Mouse (Mus musculus) MEL (cell line): ENCODE results near the gene Plaur. TPM values are rescaled to one million over a fixed set of nuclear protein-coding genes. Genes with fewer than 3 reads are reported as not detected.

Experiments used
- DNase-seq: peaks from one replicate; pipeline ENCODE4 v3.0.0; 2011; ENCODE audit warnings: low read depth, low spot score
- H3K27ac ChIP-seq: 2 replicates; pipeline ENCODE4 v1.5.1; 2012; ENCODE audit warnings: low read depth, mild to moderate bottlenecking, control low read depth, low read length, moderate library complexity; ENCODE audit not compliant: control insufficient read depth
- H3K27me3 ChIP-seq, 2 experiments: fragments of 150-350 bp in 1 of 2; sonication (generic) in 1 of 2; 2 replicates each; pipeline ENCODE4 v1.6.1; 2012; ENCODE audit warnings: low read length in 2 of 2, mild to moderate bottlenecking in 2 of 2, improper control_type of control experiment in 1 of 2, moderate library complexity in 1 of 2; ENCODE audit not compliant: insufficient read depth in 2 of 2, control insufficient read depth in 1 of 2
- H3K36me3 ChIP-seq, 2 experiments: 2 replicates each; pipeline ENCODE4 v1.6.1; 2012 to 2014; ENCODE audit warnings: low read length in 2 of 2, improper control_type of control experiment in 1 of 2, inconsistent platforms in 1 of 2, mild to moderate bottlenecking in 1 of 2; ENCODE audit not compliant: insufficient read depth in 2 of 2, control insufficient read depth in 1 of 2
- H3K4me1 ChIP-seq, 2 experiments: fragments of 150-350 bp in 1 of 2; sonication (generic) in 1 of 2; 2 replicates each; pipeline ENCODE4 v1.6.1; 2012; ENCODE audit warnings: low read length in 2 of 2, improper control_type of control experiment in 1 of 2, mild to moderate bottlenecking in 1 of 2; ENCODE audit not compliant: insufficient read depth in 2 of 2, control insufficient read depth in 1 of 2
- H3K4me3 ChIP-seq, 2 experiments: fragments of 150-350 bp in 1 of 2; sonication (generic) in 1 of 2; 2 replicates each; pipeline ENCODE4 v1.5.1; 2012; ENCODE audit warnings: low read depth in 2 of 2, low read length in 2 of 2, mild to moderate bottlenecking in 2 of 2, moderate library complexity in 2 of 2, control low read depth in 1 of 2, improper control_type of control experiment in 1 of 2; ENCODE audit not compliant: control insufficient read depth in 1 of 2, insufficient read depth in 1 of 2
- H3K79me2 ChIP-seq: 2 replicates; pipeline ENCODE4 v1.6.1; 2012; ENCODE audit warnings: mild to moderate bottlenecking, low read length, moderate library complexity; ENCODE audit not compliant: control insufficient read depth, poor library complexity, insufficient read depth
- H3K9ac ChIP-seq: 2 replicates; pipeline ENCODE4 v1.6.1; 2012; ENCODE audit warnings: low read depth, mild to moderate bottlenecking, control low read depth, low read length, moderate library complexity; ENCODE audit not compliant: control insufficient read depth, poor library complexity, severe bottlenecking
- H3K9me3 ChIP-seq: fragments of 150-350 bp; sonication (generic); replicated peaks from 2 replicates; pipeline ENCODE4 v1.6.1; 2012; ENCODE audit warnings: mild to moderate bottlenecking, low read length, improper control_type of control experiment, moderate library complexity; ENCODE audit not compliant: insufficient read depth
- CHD1 ChIP-seq: IDR thresholded peaks from 2 replicates; pipeline ENCODE4 v1.6.1; 2012; ENCODE audit warnings: low read depth, mild to moderate bottlenecking, inconsistent platforms, low read length, improper control_type of control experiment
- ETS1 ChIP-seq: IDR thresholded peaks from 2 replicates; pipeline ENCODE4 v1.6.1; 2012; ENCODE audit warnings: low read depth, mild to moderate bottlenecking, inconsistent platforms, low read length, improper control_type of control experiment, moderate library complexity
- MAFK ChIP-seq: IDR thresholded peaks from 2 replicates; pipeline ENCODE4 v1.6.1; 2011; ENCODE audit warnings: low read depth, mild to moderate bottlenecking, low read length, improper control_type of control experiment, borderline replicate concordance
- MYB ChIP-seq: IDR thresholded peaks from 2 replicates; pipeline ENCODE4 v1.6.1; 2011; ENCODE audit warnings: mild to moderate bottlenecking, low read depth, low read length, improper control_type of control experiment
- POLR2AphosphoS5 ChIP-seq: IDR thresholded peaks from 2 replicates; pipeline ENCODE4 v1.6.1; 2012; ENCODE audit warnings: low read depth, borderline replicate concordance, mild to moderate bottlenecking, inconsistent platforms, low read length, moderate library complexity, mixed read lengths
- USF2 ChIP-seq, 2 experiments: IDR thresholded peaks; 2 replicates each; pipeline ENCODE4 v1.6.1; 2011 to 2012; ENCODE audit warnings: improper control_type of control experiment in 2 of 2, low read length in 2 of 2, borderline replicate concordance in 1 of 2, inconsistent platforms in 1 of 2, low read depth in 1 of 2, mild to moderate bottlenecking in 1 of 2; ENCODE audit not compliant: insufficient read depth in 1 of 2
- ZMIZ1 ChIP-seq: IDR thresholded peaks from 2 replicates; pipeline ENCODE4 v1.6.1; 2012; ENCODE audit warnings: low read depth, mild to moderate bottlenecking, inconsistent platforms, low read length, improper control_type of control experiment, moderate library complexity
- ZNF384 ChIP-seq: IDR thresholded peaks from 2 replicates; pipeline ENCODE4 v1.6.1; 2012; ENCODE audit warnings: low read depth, mild to moderate bottlenecking, inconsistent platforms, low read length, improper control_type of control experiment
- polyA plus RNA-seq, 2 experiments: library from polyadenylated mRNA; stranded (reverse) in 1 of 2; unstranded in 1 of 2; fragments of >175 nt in 1 of 2; fragments of >200 nt in 1 of 2; gene quantifications; 2 replicates each; pipeline versions ENCODE4 v1.2.1 to v1.2.4; 2012; ENCODE audit warnings: low replicate concordance in 2 of 2, low read depth in 1 of 2; ENCODE audit not compliant: insufficient read length in 2 of 2, insufficient read depth in 1 of 2, missing spikeins in 1 of 2
- total RNA-seq: library from RNA; depleted of rRNA; stranded (reverse); fragments of 300-350 nt; gene quantifications from 2 replicates; pipeline ENCODE4 v1.2.3, GENCODE M21; 2012

The Plaur gene
- total and polyA plus RNA-seq, 3 experiments, result 8.6 to 9.7 TPM; not detected in 1

DNA sequence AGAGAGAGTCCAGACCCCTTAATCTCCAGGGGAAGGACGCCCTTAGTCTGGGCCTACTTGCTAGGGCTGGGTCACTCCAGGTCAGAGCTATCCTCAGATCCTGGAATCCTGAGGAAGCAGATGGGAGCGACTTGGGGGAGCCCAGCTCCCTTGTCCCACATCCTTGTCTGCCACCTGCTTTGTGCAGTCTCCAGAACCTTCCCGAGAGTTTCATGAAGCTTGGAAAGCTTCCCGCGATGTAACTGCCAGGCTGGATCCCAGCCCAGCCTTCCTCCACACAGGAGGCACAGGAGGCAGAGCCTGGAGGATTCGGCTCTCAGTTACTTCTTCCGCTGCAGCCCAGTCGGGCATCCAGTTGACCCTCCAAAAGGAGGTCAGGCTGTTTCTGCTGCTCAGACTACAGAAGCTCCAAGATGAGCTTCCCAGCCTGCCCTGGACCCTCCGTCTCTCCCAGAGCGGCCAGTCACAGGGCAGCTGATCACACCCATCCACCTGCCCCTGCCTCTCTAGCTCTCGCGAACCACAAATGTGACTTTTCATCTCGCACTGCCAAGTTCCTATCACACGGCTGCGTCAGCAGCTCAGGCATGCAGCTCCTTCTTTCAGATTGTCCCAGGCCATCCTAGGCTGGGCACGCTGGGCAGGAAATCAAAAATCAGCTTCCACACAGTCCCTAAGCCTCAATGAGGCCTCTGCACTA, 32.7 kb upstream of the Plaur start:
- Histone ChIP-seq H3K27ac (no peak overlapping the region), H3K79me2 (no peaks in the 10 kb centered on the region), H3K9me3 (no peaks in the 10 kb centered on the region), H3K4me3 (no peak overlapping the region), H3K9ac (no peak overlapping the region), H3K4me1 (no peaks in the 10 kb centered on the region), H3K36me3 (no peaks in the 10 kb centered on the region), H3K27me3 (no peaks in the 10 kb centered on the region)
- TF ChIP-seq CHD1, result no peak
- no peak for TF ChIP-seq ZMIZ1
- DNase-seq, result no peak

DNA sequence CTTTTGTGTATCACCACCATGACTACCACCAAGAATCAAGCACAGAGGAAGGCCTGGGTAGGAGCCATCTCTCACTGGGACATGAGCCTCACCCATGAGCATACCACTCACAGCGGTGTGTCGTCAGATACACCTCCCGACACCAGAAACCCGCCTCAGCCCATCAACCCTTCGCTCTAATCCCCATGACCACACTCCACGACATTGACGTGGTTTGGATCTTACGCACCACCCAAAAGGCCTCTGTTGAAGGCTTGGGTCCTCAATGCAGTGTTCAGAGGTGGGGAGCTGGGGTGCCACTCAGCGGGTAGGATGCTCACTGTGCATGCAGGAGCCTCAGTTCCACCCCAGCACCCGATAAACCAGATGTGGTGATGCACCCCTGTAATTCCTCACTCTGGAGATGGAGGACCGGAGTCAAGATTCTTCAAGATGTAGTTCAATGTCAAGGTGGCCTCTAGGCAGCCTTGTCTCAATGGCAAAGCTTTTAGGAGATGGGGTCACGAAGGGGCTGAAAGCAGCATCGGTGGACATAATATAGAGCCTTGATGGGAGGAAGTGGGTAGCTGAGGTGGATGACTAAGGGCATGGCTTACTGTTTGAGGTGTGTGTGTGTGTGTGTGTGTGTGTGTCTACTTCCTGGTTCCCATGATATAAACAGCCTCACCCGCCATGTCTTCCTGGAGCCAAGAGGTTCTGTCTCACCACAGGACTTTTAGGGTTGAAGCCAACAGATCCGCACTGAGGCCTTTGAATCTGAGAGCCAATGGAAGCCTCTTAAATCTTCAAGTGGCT, 31.5 kb upstream of the Plaur start:
- Histone ChIP-seq H3K79me2 (no peaks in the 10 kb centered on the region), H3K4me1 (no peaks in the 10 kb centered on the region), H3K9me3 (no peaks in the 10 kb centered on the region), H3K4me3 (no peak overlapping the region), H3K36me3 (no peaks in the 10 kb centered on the region), H3K9ac (no peak overlapping the region), H3K27me3 (no peaks in the 10 kb centered on the region), H3K27ac (no peak overlapping the region)
- TF ChIP-seq USF2 (IDR thresholded peaks at IDR 0.05; ENCODE audit: borderline replicate concordance in 1 of 2, insufficient read depth in 1 of 2, low read depth in 1 of 2, low read length in 2 of 2), result no peak
- DNase-seq, result no peak

DNA sequence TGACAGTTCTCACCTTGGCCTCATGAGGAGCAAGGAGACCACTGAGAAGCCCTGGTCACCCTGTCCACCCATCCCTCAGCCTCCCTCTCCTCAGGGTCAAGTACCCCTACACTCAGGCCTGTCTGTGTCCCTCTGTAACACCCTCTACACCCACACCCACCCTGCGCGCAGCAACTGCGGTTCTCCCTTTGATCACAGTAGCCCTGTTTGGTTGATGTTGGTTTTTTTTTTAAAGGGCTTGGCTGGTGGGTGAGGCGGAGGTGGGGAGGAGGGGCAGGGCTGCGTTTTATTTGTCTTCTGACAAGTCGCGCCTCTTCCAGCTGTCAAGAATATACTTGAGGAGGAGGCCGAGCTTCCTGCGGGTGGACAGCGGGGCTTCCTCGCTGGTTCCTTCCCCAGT, 30.6 kb upstream of the Plaur start:
- no peak for DNase-seq
- no peak overlapping the region for H3K4me3 ChIP-seq
- no peaks in the 10 kb centered on the region for H3K27me3 ChIP-seq
- H3K27ac ChIP-seq, result no peak overlapping the region
- H3K36me3 ChIP-seq, result no peaks in the 10 kb centered on the region
- no peaks in the 10 kb centered on the region for H3K4me1 ChIP-seq
- no peaks in the 10 kb centered on the region for H3K79me2 ChIP-seq
- TF ChIP-seq POLR2AphosphoS5 (no peak), ZNF384 (no peak), ETS1 (no peak), MYB (no peak), MAFK (no peak)
- no peaks in the 10 kb centered on the region for H3K9me3 ChIP-seq
- no peak overlapping the region for H3K9ac ChIP-seq
